Mouse (Mus musculus) testis, adult 2 months (tissue): ENCODE data around the gene Cacna1b.

Experiments used
- CTCF ChIP-seq: fragments of 200-500 bp; IDR thresholded peaks from 2 replicates; pipeline ENCODE4 v1.5.1; 2012; ENCODE audit warnings: low read depth, mild to moderate bottlenecking, inconsistent platforms, low read length, moderate library complexity; ENCODE audit not compliant: control insufficient read depth, insufficient read depth, insufficient replicate concordance
- POLR2A ChIP-seq: fragments of 200-500 bp; IDR thresholded peaks from 2 replicates; pipeline ENCODE4 v1.6.1; 2012; ENCODE audit warnings: low read depth, mild to moderate bottlenecking, inconsistent platforms, low read length, moderate library complexity; ENCODE audit not compliant: control insufficient read depth

- TF ChIP-seq CTCF (no peak), POLR2A (no peak)
Measured at GRCm38 (mm10) chr2:24553962-24554361, 209.0 kb downstream of the Cacna1b start.
